Mouse (Mus musculus) heart, embryonic 12.5 days (tissue): Measurements from ENCODE around the gene Adam15. TPM values are rescaled to one million over a fixed set of nuclear protein-coding genes. Genes with fewer than 3 reads are reported as not detected.

Experiments used
- ATAC-seq: fragments of 200-750 bp; cut with Nextera tagmentation; 2 replicates; pipeline ENCODE4 v1.8.0; 2017; ENCODE audit warnings: moderate TSS enrichment, moderate library complexity; ENCODE audit not compliant: insufficient number of reproducible peaks, low FRiP score
- H3K27ac ChIP-seq: fragments of 300-500 bp; sonication (generic); 2 replicates; pipeline ENCODE4 v1.5.1; 2016; ENCODE audit warnings: mild to moderate bottlenecking, moderate library complexity; ENCODE audit not compliant: poor library complexity, severe bottlenecking
- H3K27me3 ChIP-seq: fragments of 300-500 bp; sonication (generic); replicated peaks from 2 replicates; pipeline ENCODE4 v1.6.1; 2016; ENCODE audit warnings: mild to moderate bottlenecking, moderate library complexity
- H3K36me3 ChIP-seq: fragments of 300-500 bp; sonication (generic); 2 replicates; pipeline ENCODE4 v1.6.1; 2016; ENCODE audit warnings: mild to moderate bottlenecking, moderate library complexity
- H3K4me1 ChIP-seq: fragments of 300-500 bp; sonication (generic); replicated peaks from 2 replicates; pipeline ENCODE4 v1.6.1; 2016; ENCODE audit warnings: mild to moderate bottlenecking
- H3K4me2 ChIP-seq: fragments of 300-500 bp; sonication (generic); 2 replicates; pipeline ENCODE4 v1.6.1; 2016; ENCODE audit warnings: mild to moderate bottlenecking, moderate library complexity
- H3K4me3 ChIP-seq: fragments of 300-500 bp; sonication (generic); 2 replicates; pipeline ENCODE4 v1.5.1; 2016; ENCODE audit warnings: mild to moderate bottlenecking
- H3K9ac ChIP-seq: fragments of 300-500 bp; sonication (generic); 2 replicates; pipeline ENCODE4 v1.6.1; 2016; ENCODE audit warnings: mild to moderate bottlenecking, moderate library complexity
- H3K9me3 ChIP-seq: fragments of 300-500 bp; sonication (generic); replicated peaks from 2 replicates; pipeline ENCODE4 v1.6.1; 2016; ENCODE audit warnings: mild to moderate bottlenecking, moderate library complexity
- WGBS: fragments of 180-500 bp; shearing (Covaris S2); methylation state at CpG from one replicate; pipeline ENCODE4 v1.1.7; 2016; 5-methylcytosine and 5-hydroxymethylcytosine counted together
- polyA plus RNA-seq: library from polyadenylated mRNA; unstranded; fragments of >200 nt; fragmentation: Nextera tagmentation; extraction: Ambion mirVana; gene quantifications from 2 replicates; pipeline ENCODE4 v1.2.1, GENCODE M21; 2016

Gene Adam15
- polyA plus RNA-seq, 1 experiment from 2014 or later: 47.2 TPM

GRCm38 (mm10) chr3:89314791-89315190 is 35.0 kb downstream of the Adam15 start:
- no peak overlapping the region for H3K27ac ChIP-seq
- H3K36me3 ChIP-seq: no peaks in the 10 kb centered on the region
- peaks cover 34% of the 10 kb centered on the region for H3K27me3 ChIP-seq
- H3K4me3 ChIP-seq: no peak overlapping the region
- peak overlapping the region; percentile 70 for H3K4me2 ChIP-seq
- H3K9ac ChIP-seq: peak overlapping the region; percentile 53; the same call in 1 of the 2 replicates
- peaks cover 35% of the 10 kb centered on the region for H3K4me1 ChIP-seq
- no peaks in the 10 kb centered on the region for H3K9me3 ChIP-seq
- 43% methylated on average over 2 of the region's 2 CpGs for WGBS
- ATAC-seq: peak; percentile 13; the same call in 1 of the 2 replicates

GRCm38 (mm10) chr3:89314340-89314739 is 35.5 kb downstream of the Adam15 start:
- Histone ChIP-seq H3K9ac (no peak overlapping the region), H3K4me3 (no peak overlapping the region), H3K27ac (no peak overlapping the region; the same call in 1 of the 2 replicates), H3K36me3 (no peaks in the 10 kb centered on the region), H3K4me1 (peaks cover 30% of the 10 kb centered on the region), H3K4me2 (no peak overlapping the region), H3K9me3 (no peaks in the 10 kb centered on the region), H3K27me3 (peaks cover 29% of the 10 kb centered on the region)
- ATAC-seq: no peak
- 51% methylated on average over 5 of the region's 5 CpGs for WGBS

GRCm38 (mm10) chr3:89308089-89308488 is 41.7 kb downstream of the Adam15 start:
- H3K27ac ChIP-seq: no peak overlapping the region
- no peaks in the 10 kb centered on the region for H3K4me1 ChIP-seq
- no peak overlapping the region for H3K4me2 ChIP-seq
- ATAC-seq: peak; percentile 79
- H3K4me3 ChIP-seq: no peak overlapping the region
- H3K36me3 ChIP-seq: no peaks in the 10 kb centered on the region
- no peak overlapping the region for H3K9ac ChIP-seq
- 0 out of 2 replicates have a peak, but pooled peaks cover 5% of the 10 kb centered on the region for H3K27me3 ChIP-seq
- 4% methylated on average over 9 of the region's 9 CpGs for WGBS
- H3K9me3 ChIP-seq: no peaks in the 10 kb centered on the region

- no peak for ATAC-seq
- no peak overlapping the region for H3K27ac ChIP-seq
Observed at GRCm38 (mm10) chr3:89305551-89306325, 44.1 kb downstream of the Adam15 start.

GRCm38 (mm10) chr3:89305105-89305504 is 44.7 kb downstream of the Adam15 start:
- no peaks in the 10 kb centered on the region for H3K4me1 ChIP-seq
- 67% methylated on average over 4 of the region's 4 CpGs for WGBS
- no peak overlapping the region for H3K27ac ChIP-seq
- H3K9ac ChIP-seq: no peak overlapping the region
- 0 out of 2 replicates have a peak, but pooled peaks cover 5% of the 10 kb centered on the region for H3K27me3 ChIP-seq
- no peak overlapping the region for H3K4me3 ChIP-seq
- no peaks in the 10 kb centered on the region for H3K36me3 ChIP-seq
- no peaks in the 10 kb centered on the region for H3K9me3 ChIP-seq
- no peak overlapping the region for H3K4me2 ChIP-seq
- ATAC-seq: no peak

More at GRCm38 (mm10) chr3:89305551-89306325, 44.1 kb downstream of the Adam15 start:
- Histone ChIP-seq H3K4me2 (no peak overlapping the region), H3K4me3 (no peak overlapping the region), H3K36me3 (no peaks in the 10 kb centered on the region), H3K4me1 (no peaks in the 10 kb centered on the region), H3K27me3 (0 out of 2 replicates have a peak, but pooled peaks cover 5% of the 10 kb centered on the region), H3K9ac (no peak overlapping the region; the same call in 1 of the 2 replicates), H3K9me3 (no peaks in the 10 kb centered on the region)
- 73% methylated on average over 8 of the region's 8 CpGs for WGBS

- Histone ChIP-seq H3K9me3 (no peaks in the 10 kb centered on the region), H3K4me3 (no peak overlapping the region), H3K27ac (no peak overlapping the region), H3K36me3 (no peaks in the 10 kb centered on the region), H3K9ac (no peak overlapping the region), H3K4me1 (no peaks in the 10 kb centered on the region), H3K4me2 (no peak overlapping the region), H3K27me3 (0 out of 2 replicates have a peak, but pooled peaks cover 5% of the 10 kb centered on the region)
- ATAC-seq: no peak
- 63% methylated on average over 6 of the region's 6 CpGs for WGBS
Observed at GRCm38 (mm10) chr3:89304440-89304839, 45.4 kb downstream of the Adam15 start.

GRCm38 (mm10) chr3:89300514-89300913 is 49.3 kb downstream of the Adam15 start:
- no peaks in the 10 kb centered on the region for H3K36me3 ChIP-seq
- 61% methylated on average over 2 of the region's 2 CpGs for WGBS
- H3K27ac ChIP-seq: no peak overlapping the region
- no peak overlapping the region for H3K4me2 ChIP-seq
- H3K9ac ChIP-seq: no peak overlapping the region
- H3K27me3 ChIP-seq: 0 out of 2 replicates have a peak, but pooled peaks cover 9% of the 10 kb centered on the region
- H3K4me1 ChIP-seq: peaks cover 6% of the 10 kb centered on the region
- no peak for ATAC-seq
- H3K9me3 ChIP-seq: no peaks in the 10 kb centered on the region
- no peak overlapping the region for H3K4me3 ChIP-seq

- no peaks in the 10 kb centered on the region for H3K36me3 ChIP-seq
- no peak overlapping the region for H3K27ac ChIP-seq
- peaks cover 6% of the 10 kb centered on the region for H3K4me1 ChIP-seq
- ATAC-seq: no peak
- peak overlapping the region; percentile 39 for H3K4me3 ChIP-seq
- WGBS: 47% methylated on average over 1 of the region's 1 CpGs
- H3K4me2 ChIP-seq: peak overlapping the region; percentile 74
- H3K9me3 ChIP-seq: no peaks in the 10 kb centered on the region
- H3K27me3 ChIP-seq: 0 out of 2 replicates have a peak, but pooled peaks cover 5% of the 10 kb centered on the region
- peak overlapping the region; percentile 64 for H3K9ac ChIP-seq
Observed at GRCm38 (mm10) chr3:89300071-89300470, 49.7 kb downstream of the Adam15 start.

GRCm38 (mm10) chr3:89299499-89299898 is 50.3 kb downstream of the Adam15 start:
- no peak overlapping the region for H3K27ac ChIP-seq
- peaks cover 6% of the 10 kb centered on the region for H3K4me1 ChIP-seq
- H3K36me3 ChIP-seq: no peaks in the 10 kb centered on the region
- peak overlapping the region; percentile 64 for H3K9ac ChIP-seq
- no peaks in the 10 kb centered on the region for H3K9me3 ChIP-seq
- ATAC-seq: 0 out of 2 replicates have a peak, but pooled peaks have one; percentile 26
- H3K4me2 ChIP-seq: peak overlapping the region; percentile 74
- peak overlapping the region; percentile 39 for H3K4me3 ChIP-seq
- 0 out of 2 replicates have a peak, but pooled peaks cover 4% of the 10 kb centered on the region for H3K27me3 ChIP-seq
- WGBS: 1% methylated on average over 14 of the region's 14 CpGs

GRCm38 (mm10) chr3:89298908-89299307 is 50.9 kb downstream of the Adam15 start:
- Histone ChIP-seq H3K27me3 (0 out of 2 replicates have a peak, but pooled peaks cover 4% of the 10 kb centered on the region), H3K9ac (no peak overlapping the region), H3K27ac (no peak overlapping the region), H3K4me1 (peaks cover 6% of the 10 kb centered on the region), H3K36me3 (no peaks in the 10 kb centered on the region), H3K4me3 (no peak overlapping the region), H3K9me3 (no peaks in the 10 kb centered on the region), H3K4me2 (no peak overlapping the region)
- no peak for ATAC-seq
- 76% methylated on average over 6 of the region's 6 CpGs for WGBS

GRCm38 (mm10) chr3:89296761-89297396 is 52.9 kb downstream of the Adam15 start:
- ATAC-seq: 0 out of 2 replicates have a peak, but pooled peaks have one; percentile 23
- no peaks in the 10 kb centered on the region for H3K9me3 ChIP-seq
- H3K27ac ChIP-seq: no peak overlapping the region
- WGBS: 64% methylated on average over 11 of the region's 11 CpGs
- H3K4me1 ChIP-seq: peaks cover 11% of the 10 kb centered on the region
- 0 out of 2 replicates have a peak, but pooled peaks cover 4% of the 10 kb centered on the region for H3K27me3 ChIP-seq
- no peaks in the 10 kb centered on the region for H3K36me3 ChIP-seq
- no peak overlapping the region for H3K4me2 ChIP-seq
- no peak overlapping the region for H3K9ac ChIP-seq
- H3K4me3 ChIP-seq: no peak overlapping the region
